Mouse (Mus musculus) right cerebral cortex, postnatal 10 days (tissue): ENCODE data around the gene Mphosph9.
"Not testable (repeated sequence)": the region's sequence is repeated elsewhere in the genome, so short reads cannot be mapped to it uniquely, and the experiment has no call there.

ENCODE experiments used
- DNase-seq, 2 experiments: peaks; one replicate each; pipeline ENCODE4 v3.0.0; 2021; ENCODE audit warnings: low spot score in 2 of 2

Mphosph9 gene

DNA sequence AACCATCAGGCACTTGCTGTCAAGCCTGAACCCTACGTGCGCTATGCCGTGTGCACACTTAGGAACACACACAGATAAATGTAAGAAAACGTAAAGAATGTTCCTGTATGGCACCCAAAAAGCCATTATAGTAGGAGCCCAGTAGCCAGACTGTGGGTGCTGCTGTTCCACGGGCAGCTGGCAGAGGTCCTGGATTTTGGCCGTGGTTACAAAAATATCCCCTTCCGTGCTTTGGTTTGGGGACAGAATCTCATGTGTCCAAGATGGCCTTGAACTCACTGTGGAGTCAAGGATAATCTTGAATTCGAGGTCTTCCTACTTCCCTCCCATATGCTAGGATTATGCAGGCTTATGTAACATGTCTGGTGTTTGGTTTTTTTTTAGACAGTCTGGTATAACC, 15.1 kb upstream of the Mphosph9 start:
- DNase-seq, result no peak

DNA sequence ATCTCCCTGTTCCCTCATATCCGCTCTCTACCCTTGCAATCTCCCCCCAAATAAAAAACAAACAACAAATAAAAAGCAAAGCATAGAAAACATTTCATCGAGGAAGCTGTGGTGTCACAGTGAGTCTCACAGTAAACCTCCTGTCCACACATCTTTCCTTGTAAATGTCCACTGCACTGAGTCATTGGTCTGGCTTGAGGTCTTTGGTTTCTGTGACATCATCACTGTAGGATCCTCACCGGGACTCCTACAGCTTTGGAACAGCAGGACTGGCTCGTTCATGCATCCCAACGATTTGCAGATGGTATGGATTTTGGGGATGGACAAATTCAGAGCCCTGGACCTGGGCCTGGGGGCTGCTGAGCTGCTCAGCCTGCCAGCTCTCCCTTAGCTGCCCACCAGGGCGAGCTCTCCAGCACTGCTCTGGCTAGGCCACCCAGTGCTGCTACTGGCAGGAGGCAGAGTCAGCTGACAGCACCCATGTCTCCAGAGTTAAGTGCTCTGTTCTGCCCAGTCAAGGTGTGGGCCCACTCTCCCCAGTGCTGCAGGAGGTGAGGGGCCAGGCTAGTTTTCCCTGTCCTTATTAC, 14.1 kb upstream of the Mphosph9 start:
- DNase-seq, result peak in 1 of 2 experiments; percentile 56

GRCm38 (mm10) chr5:124338791-124339190, 11.0 kb upstream of the Mphosph9 start:
- DNase-seq, result no peak

DNA sequence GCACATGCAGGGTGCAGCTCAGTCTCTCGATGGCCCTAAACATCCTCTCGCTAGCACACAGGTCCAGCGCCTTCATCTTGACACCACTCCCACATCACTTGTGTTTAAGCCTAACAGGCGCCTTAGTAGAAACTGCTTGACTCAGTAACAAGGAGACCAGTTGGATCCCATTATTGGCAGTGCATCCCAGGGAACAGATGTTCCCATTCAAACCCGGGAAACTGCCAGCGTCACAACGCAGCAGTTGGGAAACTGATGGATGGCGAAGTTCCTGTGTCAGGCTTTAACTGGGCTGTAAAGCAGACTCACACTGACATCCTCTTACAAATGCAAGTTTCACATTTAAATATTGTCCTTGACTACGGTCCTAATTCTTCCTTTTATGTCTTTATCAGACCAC, 10.1 kb upstream of the Mphosph9 start:
- peak; percentile 72 to 82 for DNase-seq

GRCm38 (mm10) chr5:124337103-124337502, 9.3 kb upstream of the Mphosph9 start:
- no peak for DNase-seq

GRCm38 (mm10) chr5:124334392-124334791, 6.6 kb upstream of the Mphosph9 start:
- peak; percentile 77 to 87 for DNase-seq

- no peak for DNase-seq
These were observed 2.3 kb upstream of the Mphosph9 start for GRCm38 (mm10) chr5:124330086-124330485.

DNA sequence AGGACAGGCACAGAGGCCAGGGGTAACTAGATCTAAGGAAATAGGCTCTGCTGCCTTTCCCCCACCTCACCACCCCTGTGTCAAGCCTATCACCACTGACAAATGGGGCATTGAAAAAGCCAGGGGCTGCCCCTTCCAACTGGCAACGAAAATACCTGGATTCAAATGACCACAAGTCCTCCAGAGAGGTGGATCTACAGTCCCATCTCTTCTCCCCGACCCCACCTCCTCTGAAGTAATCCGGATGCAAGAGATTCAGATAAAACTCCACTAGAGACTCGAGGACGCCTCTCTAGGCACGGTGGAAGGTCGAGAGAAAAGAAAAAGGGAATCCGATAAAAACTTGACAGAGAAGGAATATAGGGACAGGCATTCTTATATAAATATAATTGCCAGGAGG, 943 bp downstream of the Mphosph9 start:
- no peak for DNase-seq

DNA sequence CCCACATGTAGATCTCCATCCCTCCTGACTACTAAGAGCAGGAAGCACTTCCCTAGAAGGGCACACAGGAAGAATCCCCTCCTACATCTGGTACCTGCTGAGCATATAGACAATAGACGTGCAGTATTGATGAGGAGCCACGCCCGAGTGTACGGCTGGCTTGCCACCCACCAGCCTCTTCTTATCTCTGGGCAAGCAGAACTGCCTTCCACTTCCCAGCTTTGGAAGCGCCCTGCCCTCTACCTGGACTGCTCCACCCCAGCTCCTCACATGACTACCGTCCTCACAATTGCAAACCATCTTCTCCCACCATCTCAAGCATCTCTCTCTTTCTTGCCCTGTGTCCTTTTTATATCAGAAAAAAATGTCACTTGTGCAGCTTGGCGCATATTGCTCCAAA, 10.1 kb downstream of the Mphosph9 start:
- no peak for DNase-seq

- DNase-seq, result no peak
These were observed 11.8 kb downstream of the Mphosph9 start for GRCm38 (mm10) chr5:124315941-124316340.

DNA sequence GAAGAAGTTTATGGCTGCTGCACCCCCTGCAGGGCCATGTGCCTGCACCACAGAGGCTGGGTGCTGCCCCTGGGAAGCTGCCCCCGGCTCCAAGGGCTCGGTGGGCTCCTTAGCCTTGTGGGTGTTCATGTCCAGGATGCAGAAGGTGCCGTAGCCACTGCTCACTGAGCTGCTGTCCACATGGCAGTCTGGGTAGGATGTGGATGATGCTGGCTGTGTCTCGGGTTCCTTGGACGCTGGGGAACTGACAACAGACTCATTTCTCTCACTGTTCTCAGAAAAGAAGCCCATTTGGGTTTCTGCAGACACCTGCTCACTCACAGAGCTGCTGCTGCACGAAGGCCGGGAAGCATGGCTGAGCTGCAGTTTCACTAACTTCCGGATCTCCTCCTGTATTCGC, 12.3 kb downstream of the Mphosph9 start:
- DNase-seq, result no peak

DNA sequence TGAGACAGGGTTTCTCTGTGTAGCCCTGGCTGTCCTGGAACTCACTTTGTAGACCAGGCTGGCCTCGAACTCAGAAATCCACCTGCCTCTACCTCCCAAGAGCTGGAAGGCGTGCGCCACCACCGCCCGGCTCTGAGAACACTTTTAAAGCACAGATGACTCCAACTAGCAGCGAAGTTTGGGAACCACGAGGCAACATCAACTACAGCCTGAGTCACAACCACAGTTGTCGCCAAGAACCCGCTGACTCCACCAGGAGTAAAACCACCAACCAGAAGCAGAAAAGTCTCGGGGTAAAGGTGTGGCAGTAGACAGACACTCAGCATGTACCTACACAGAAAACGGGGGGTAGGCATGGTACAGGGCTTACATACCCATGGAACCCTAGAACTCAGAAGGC, 17.7 kb downstream of the Mphosph9 start:
- DNase-seq, result no peak

DNA sequence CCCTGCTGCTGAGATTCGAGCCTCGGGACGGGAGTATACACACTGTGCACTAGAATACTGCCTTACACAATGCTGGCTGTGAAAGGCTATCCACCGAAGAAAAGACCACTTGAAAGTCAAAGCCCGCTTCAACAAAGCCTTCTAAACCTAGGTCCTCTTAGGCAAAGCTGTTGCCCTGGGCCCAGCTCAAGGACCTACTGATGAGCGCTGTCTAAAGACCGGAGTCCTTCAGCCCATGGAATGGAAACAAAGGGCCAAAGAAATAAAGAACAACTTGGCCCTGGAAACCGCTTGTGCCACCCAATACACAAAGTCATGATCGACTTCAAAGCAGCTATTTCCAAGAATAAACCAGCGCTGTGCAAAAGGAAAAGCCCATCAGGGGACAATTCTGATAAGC, 18.6 kb downstream of the Mphosph9 start:
- DNase-seq, result no peak

- DNase-seq, result not testable (repeated sequence)
These were observed 24.9 kb downstream of the Mphosph9 start for GRCm38 (mm10) chr5:124302853-124303252.

DNA sequence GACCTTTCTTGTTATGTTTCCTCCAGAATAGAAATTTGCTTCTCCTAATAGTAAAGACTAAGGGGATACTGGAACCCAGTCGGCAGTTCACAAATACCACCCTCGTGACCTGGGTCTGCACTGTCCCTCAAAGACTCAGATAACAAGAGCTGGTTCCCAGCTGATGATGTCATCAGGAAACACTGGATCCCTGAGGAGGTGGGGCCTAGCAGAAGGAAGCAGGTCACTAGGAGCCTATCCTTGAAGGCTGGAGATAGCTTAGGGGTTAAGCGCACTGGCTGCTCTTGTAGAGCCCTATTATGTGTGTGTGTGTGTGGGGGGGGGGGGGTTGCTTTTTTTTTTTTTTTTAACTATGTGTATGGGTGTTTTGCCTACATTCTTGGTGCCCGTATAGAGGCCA, 27.6 kb downstream of the Mphosph9 start:
- no peak for DNase-seq

GRCm38 (mm10) chr5:124299307-124299706, 28.5 kb downstream of the Mphosph9 start:
- DNase-seq, result not testable (repeated sequence)

DNA sequence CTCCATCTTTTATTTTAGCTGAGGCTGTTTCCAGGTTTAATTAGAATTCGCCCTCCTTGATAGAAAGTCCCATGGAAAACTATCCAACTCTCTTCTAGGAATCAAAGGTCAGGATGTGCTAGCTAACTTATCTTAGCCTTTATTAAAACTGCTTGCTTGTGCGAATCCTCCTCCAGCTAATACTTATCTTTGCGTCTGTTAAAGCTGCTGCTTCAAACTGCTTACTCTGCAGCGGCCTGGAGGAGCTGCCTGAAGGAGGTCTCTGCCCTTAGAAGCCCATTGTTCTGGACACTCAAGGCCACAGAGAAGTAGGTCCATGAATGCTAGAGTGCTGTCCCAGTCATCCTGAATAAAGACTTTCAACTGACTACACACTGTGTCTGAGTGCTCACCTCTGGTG, 31.3 kb downstream of the Mphosph9 start:
- no peak for DNase-seq

- peak in 1 of 2 experiments; percentile 40 for DNase-seq
These were observed 33.8 kb downstream of the Mphosph9 start for GRCm38 (mm10) chr5:124293967-124294366.

DNA sequence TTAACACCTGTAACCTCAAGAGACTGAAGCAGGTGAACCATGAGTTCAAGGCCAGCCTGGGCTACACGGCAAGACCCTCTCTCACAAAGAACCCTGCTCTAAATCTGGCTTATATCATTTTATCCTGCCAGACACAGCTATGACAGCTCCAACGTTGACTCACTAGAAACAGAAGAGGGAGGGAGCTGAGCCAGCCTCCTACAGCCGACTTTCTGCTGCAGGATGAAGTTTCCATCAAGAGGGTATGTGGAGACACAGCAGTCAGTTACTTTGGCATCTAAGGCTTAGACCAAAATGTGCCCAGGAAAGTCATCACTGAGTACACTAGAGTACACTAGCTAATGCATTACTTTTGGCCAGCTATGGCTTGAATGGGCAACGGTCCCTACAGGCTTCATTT, 37.6 kb downstream of the Mphosph9 start:
- no peak for DNase-seq

DNA sequence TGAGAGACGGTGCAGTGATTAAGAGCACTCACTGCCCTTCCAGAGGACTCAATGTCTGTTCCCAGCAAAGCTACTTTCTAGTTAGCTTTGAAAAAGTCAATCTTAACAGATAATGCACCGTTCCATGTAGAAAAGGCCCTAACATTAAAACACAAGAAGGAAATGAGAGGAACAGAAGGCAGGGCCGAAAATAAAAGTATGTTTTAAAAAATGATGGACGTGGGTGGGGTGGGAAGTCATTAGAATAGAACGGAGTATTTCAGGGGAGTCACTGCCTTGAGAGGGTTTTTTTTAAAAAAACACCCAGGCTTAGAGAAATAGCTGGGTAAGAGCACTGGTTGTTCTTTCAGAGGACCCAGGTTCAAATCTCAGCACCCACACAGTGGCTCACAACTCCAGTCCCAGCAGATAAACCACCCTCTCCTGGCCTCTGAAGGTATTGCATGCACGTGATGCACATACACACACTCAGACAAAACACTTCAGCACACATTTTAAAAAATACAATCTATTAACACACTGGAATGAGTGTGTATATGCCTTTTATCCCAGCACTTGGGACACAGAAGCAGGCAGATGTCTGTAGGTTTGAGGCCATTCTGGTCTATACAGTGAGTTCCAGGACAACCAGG, 40.0 kb downstream of the Mphosph9 start:
- DNase-seq, result no peak

GRCm38 (mm10) chr5:124284330-124284729, 43.4 kb downstream of the Mphosph9 start:
- DNase-seq, result no peak

DNA sequence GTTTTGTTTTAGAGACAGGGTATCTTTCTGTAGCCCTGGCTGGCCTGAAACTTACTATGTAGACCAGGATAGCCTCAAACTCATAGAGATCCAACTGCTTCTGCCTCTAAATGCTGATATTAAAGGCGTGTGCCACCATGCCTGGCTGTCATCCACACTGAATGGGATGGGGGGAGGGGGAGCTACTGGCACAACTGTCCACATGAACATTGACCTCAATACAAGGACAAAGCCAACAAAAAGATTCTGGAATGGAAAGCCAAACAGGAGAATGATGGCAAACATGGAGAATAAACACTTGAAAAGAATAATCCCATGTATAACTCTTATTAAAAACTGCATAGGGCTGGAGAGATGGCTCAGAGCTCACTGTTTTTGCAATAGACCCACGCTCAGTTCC, 44.9 kb downstream of the Mphosph9 start:
- no peak for DNase-seq

DNA sequence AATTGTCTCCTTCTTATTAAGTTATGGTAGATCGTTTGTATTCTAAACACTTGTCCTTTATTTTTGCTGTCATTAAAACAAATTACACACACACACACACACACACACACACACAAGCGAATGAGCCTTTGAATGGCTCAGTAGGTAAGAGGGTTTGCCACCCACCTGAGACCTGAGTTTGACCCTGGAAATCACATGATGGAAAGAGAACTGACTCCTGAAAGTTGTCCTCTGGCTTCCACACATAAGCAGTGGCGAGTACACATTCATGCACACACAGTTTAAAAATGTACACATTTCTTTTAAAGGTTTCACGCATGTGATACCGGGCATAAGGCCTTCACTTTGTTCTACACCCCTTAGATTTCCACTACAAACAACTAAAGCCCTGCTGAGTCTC, 57.5 kb downstream of the Mphosph9 start:
- no peak for DNase-seq

- no peak for DNase-seq
These were observed 58.1 kb downstream of the Mphosph9 start for GRCm38 (mm10) chr5:124269661-124270060.
